Mouse (Mus musculus) heart, embryonic 12.5 days (tissue): ENCODE results near the gene Rpl5. TPM values are rescaled to one million over a fixed set of nuclear protein-coding genes. Genes with fewer than 3 reads are reported as not detected.

Experiments
- ATAC-seq: fragments of 200-750 bp; cut with Nextera tagmentation; 2 replicates; pipeline ENCODE4 v1.8.0; 2017; ENCODE audit warnings: moderate TSS enrichment, moderate library complexity; ENCODE audit not compliant: insufficient number of reproducible peaks, low FRiP score
- H3K27ac ChIP-seq: fragments of 300-500 bp; sonication (generic); 2 replicates; pipeline ENCODE4 v1.5.1; 2016; ENCODE audit warnings: mild to moderate bottlenecking, moderate library complexity; ENCODE audit not compliant: poor library complexity, severe bottlenecking
- H3K27me3 ChIP-seq: fragments of 300-500 bp; sonication (generic); replicated peaks from 2 replicates; pipeline ENCODE4 v1.6.1; 2016; ENCODE audit warnings: mild to moderate bottlenecking, moderate library complexity
- H3K36me3 ChIP-seq: fragments of 300-500 bp; sonication (generic); 2 replicates; pipeline ENCODE4 v1.6.1; 2016; ENCODE audit warnings: mild to moderate bottlenecking, moderate library complexity
- H3K4me1 ChIP-seq: fragments of 300-500 bp; sonication (generic); replicated peaks from 2 replicates; pipeline ENCODE4 v1.6.1; 2016; ENCODE audit warnings: mild to moderate bottlenecking
- H3K4me2 ChIP-seq: fragments of 300-500 bp; sonication (generic); 2 replicates; pipeline ENCODE4 v1.6.1; 2016; ENCODE audit warnings: mild to moderate bottlenecking, moderate library complexity
- H3K4me3 ChIP-seq: fragments of 300-500 bp; sonication (generic); 2 replicates; pipeline ENCODE4 v1.5.1; 2016; ENCODE audit warnings: mild to moderate bottlenecking
- H3K9ac ChIP-seq: fragments of 300-500 bp; sonication (generic); 2 replicates; pipeline ENCODE4 v1.6.1; 2016; ENCODE audit warnings: mild to moderate bottlenecking, moderate library complexity
- H3K9me3 ChIP-seq: fragments of 300-500 bp; sonication (generic); replicated peaks from 2 replicates; pipeline ENCODE4 v1.6.1; 2016; ENCODE audit warnings: mild to moderate bottlenecking, moderate library complexity
- WGBS: fragments of 180-500 bp; shearing (Covaris S2); methylation state at CpG from one replicate; pipeline ENCODE4 v1.1.7; 2016; 5-methylcytosine and 5-hydroxymethylcytosine counted together
- polyA plus RNA-seq: library from polyadenylated mRNA; unstranded; fragments of >200 nt; fragmentation: Nextera tagmentation; extraction: Ambion mirVana; gene quantifications from 2 replicates; pipeline ENCODE4 v1.2.1, GENCODE M21; 2016

Rpl5 gene
- polyA plus RNA-seq, 1 experiment from 2014 or later: 52.3 TPM

- H3K27me3 ChIP-seq: no peaks in the 10 kb centered on the region
- no peak overlapping the region for H3K27ac ChIP-seq
- peaks cover 67% of the 10 kb centered on the region for H3K36me3 ChIP-seq
- H3K9me3 ChIP-seq: no peaks in the 10 kb centered on the region
- H3K4me3 ChIP-seq: no peak overlapping the region
- no peak for ATAC-seq
- no peak overlapping the region for H3K9ac ChIP-seq
- H3K4me2 ChIP-seq: no peak overlapping the region
- WGBS: 76% methylated on average over 3 of the region's 3 CpGs
- peaks cover 12% of the 10 kb centered on the region; the same call in 1 of the 2 replicates for H3K4me1 ChIP-seq
Observed at GRCm38 (mm10) chr5:107904325-107904724, 4.0 kb downstream of the Rpl5 start.

DNA sequence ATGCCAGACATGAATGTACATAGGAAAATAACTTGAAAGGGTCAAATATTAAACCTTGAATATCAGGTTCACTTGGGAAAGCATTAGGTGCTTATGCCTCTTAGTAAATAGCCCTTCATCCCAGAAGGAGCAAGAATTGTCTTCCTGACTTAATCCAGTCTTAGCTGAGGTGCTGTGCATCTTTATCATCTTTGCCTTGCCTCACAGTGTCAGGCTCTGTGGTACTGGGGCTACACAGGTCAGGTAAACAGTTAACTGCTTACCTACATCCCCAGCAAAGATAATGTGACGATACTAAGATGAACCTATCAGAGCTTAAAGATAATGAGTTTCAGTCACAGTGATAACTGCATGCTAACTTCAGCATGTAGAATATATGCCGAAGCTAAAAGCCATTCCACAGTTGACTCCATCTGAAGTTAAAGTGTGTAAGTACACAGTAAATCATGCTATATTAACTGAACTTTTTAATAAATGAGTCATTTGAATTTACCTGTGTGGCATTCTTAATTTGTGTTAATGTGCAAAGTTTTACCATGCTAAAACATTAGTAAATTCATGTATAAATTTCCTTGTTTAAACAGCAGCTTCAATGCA, 8.3 kb downstream of the Rpl5 start:
- no peaks in the 10 kb centered on the region for H3K9me3 ChIP-seq
- 56% methylated on average over 2 of the region's 2 CpGs for WGBS
- H3K27ac ChIP-seq: no peak overlapping the region
- ATAC-seq: no peak
- H3K4me1 ChIP-seq: no peaks in the 10 kb centered on the region
- no peak overlapping the region for H3K4me2 ChIP-seq
- no peaks in the 10 kb centered on the region for H3K27me3 ChIP-seq
- H3K4me3 ChIP-seq: no peak overlapping the region
- no peak overlapping the region for H3K9ac ChIP-seq
- H3K36me3 ChIP-seq: peaks cover 60% of the 10 kb centered on the region

- H3K4me3 ChIP-seq: no peak overlapping the region
- no peaks in the 10 kb centered on the region for H3K27me3 ChIP-seq
- no peaks in the 10 kb centered on the region for H3K9me3 ChIP-seq
- no peak overlapping the region for H3K4me2 ChIP-seq
- no peak overlapping the region for H3K27ac ChIP-seq
- H3K4me1 ChIP-seq: no peaks in the 10 kb centered on the region
- H3K36me3 ChIP-seq: peaks cover 50% of the 10 kb centered on the region
- H3K9ac ChIP-seq: no peak overlapping the region
- WGBS: 85% methylated on average over 3 of the region's 3 CpGs
- no peak for ATAC-seq
Observed at GRCm38 (mm10) chr5:107909668-107910067, 9.4 kb downstream of the Rpl5 start.

DNA sequence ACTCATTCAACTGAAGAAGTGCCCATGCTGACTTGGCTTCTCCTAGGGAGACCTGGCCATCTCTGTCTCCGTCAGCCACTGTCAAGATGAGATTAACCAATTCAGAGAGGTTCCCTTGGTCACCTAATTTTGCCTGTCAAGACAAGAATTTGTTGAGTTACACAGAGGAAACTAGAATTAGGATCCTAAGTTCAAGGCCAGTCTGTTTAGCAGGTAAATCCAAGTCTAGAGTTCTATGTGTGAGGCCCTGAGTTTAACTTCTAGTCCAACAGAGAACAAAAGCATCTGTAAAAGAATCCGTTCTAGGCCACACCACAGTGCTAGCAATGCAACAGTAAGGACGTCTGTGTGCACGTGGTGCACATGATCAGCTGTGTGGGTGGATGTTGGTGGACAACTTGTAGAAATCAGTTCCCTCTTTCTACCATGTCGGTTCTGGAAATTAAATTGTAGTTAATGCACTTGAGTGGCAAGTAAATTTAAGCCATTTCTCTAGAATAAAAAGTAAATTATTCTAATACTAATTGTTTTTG, 9.8 kb downstream of the Rpl5 start:
- WGBS: 64% methylated on average over 5 of the region's 5 CpGs
- no peak for ATAC-seq
- Histone ChIP-seq H3K27ac (no peak overlapping the region), H3K4me2 (no peak overlapping the region), H3K4me3 (no peak overlapping the region), H3K4me1 (no peaks in the 10 kb centered on the region), H3K27me3 (no peaks in the 10 kb centered on the region), H3K9me3 (no peaks in the 10 kb centered on the region), H3K9ac (no peak overlapping the region), H3K36me3 (peaks cover 46% of the 10 kb centered on the region)

- H3K27me3 ChIP-seq: no peaks in the 10 kb centered on the region
- no peak overlapping the region for H3K27ac ChIP-seq
- no peak for ATAC-seq
- no peak overlapping the region for H3K4me3 ChIP-seq
- H3K9me3 ChIP-seq: no peaks in the 10 kb centered on the region
- no peak overlapping the region for H3K9ac ChIP-seq
- H3K36me3 ChIP-seq: peaks cover 38% of the 10 kb centered on the region
- H3K4me2 ChIP-seq: no peak overlapping the region
- no peaks in the 10 kb centered on the region for H3K4me1 ChIP-seq
- WGBS: 85% methylated on average over 5 of the region's 5 CpGs
Observed at GRCm38 (mm10) chr5:107911012-107911411, 10.7 kb downstream of the Rpl5 start.

GRCm38 (mm10) chr5:107915280-107915679, 15.0 kb downstream of the Rpl5 start:
- Histone ChIP-seq H3K4me2 (no peak overlapping the region), H3K27me3 (no peaks in the 10 kb centered on the region), H3K36me3 (peaks cover under 1% of the 10 kb centered on the region; the same call in 1 of the 2 replicates), H3K4me3 (no peak overlapping the region), H3K9me3 (no peaks in the 10 kb centered on the region), H3K4me1 (no peaks in the 10 kb centered on the region), H3K27ac (no peak overlapping the region), H3K9ac (no peak overlapping the region)
- no peak for ATAC-seq
- whole genome bisulfite sequencing: 38% methylated on average over 4 of the region's 4 CpGs

- no peak for ATAC-seq
- Histone ChIP-seq H3K9me3 (no peaks in the 10 kb centered on the region), H3K9ac (no peak overlapping the region), H3K4me3 (no peak overlapping the region), H3K36me3 (no peaks in the 10 kb centered on the region), H3K27ac (no peak overlapping the region), H3K4me2 (no peak overlapping the region), H3K27me3 (no peaks in the 10 kb centered on the region), H3K4me1 (no peaks in the 10 kb centered on the region; the same call in 1 of the 2 replicates)
- WGBS: 66% methylated on average over 2 of the region's 2 CpGs
Observed at GRCm38 (mm10) chr5:107921400-107922252, 21.3 kb downstream of the Rpl5 start.

DNA sequence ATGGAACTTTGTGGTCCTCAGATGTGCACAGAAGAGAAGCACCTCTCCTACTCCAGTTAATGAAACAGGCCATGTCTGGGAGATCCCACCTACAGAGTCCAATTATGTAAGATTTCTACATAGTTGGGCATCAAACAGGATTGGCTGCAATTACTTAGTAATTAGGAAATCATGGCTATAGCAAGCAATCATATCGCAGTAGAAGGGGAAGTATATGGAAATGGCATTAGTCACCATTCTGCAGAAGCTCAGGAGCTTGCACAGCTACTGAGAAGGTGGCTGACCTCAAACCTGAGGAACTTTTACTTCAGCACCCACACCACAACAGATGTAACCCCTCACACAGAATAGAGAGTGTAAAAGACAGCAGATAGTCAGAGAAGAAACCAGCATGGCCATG, 22.5 kb downstream of the Rpl5 start:
- Histone ChIP-seq H3K4me3 (no peak overlapping the region), H3K27me3 (no peaks in the 10 kb centered on the region), H3K9me3 (no peaks in the 10 kb centered on the region), H3K27ac (no peak overlapping the region), H3K36me3 (no peaks in the 10 kb centered on the region), H3K4me1 (no peaks in the 10 kb centered on the region; the same call in 1 of the 2 replicates), H3K4me2 (no peak overlapping the region), H3K9ac (no peak overlapping the region)
- WGBS: 86% methylated on average over 1 of the region's 1 CpGs
- ATAC-seq: no peak

GRCm38 (mm10) chr5:107924564-107924963, 24.3 kb downstream of the Rpl5 start:
- Histone ChIP-seq H3K27me3 (no peaks in the 10 kb centered on the region), H3K9ac (no peak overlapping the region), H3K36me3 (no peaks in the 10 kb centered on the region), H3K4me3 (no peak overlapping the region), H3K4me2 (no peak overlapping the region), H3K9me3 (no peaks in the 10 kb centered on the region), H3K4me1 (no peaks in the 10 kb centered on the region; the same call in 1 of the 2 replicates), H3K27ac (no peak overlapping the region)
- WGBS: 85% methylated on average over 8 of the region's 8 CpGs
- no peak for ATAC-seq

DNA sequence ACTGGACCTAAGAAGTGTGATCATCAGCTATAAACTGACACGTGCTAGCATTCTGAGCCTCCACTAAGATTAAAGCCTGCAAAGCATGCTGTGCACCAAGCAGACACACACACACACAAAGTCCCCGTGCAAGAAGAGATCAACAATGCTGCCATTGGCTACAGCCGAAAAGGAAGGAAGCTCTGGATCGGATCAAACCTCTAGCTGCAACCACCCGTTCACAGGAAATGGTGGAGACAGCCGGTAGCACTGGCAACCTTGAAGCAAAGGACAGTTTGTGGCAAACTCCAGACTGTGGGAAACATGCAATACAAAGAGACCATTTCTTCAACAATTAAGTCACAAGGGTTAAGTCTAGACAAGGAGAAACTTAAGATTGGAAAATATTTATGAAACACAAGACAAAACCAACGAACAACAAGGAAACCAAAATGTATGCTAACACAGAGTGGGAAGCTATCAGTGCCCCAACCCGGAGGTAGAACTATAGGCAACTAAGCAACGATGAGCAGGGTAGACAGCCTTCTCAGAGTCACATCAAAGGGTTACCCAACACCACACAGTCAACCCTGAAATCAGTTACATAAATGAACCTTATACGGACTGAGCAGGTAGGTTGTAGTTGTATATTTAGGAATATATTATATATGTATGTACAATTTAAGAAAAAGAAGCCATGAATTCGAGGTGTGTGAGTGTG, 26.4 kb downstream of the Rpl5 start:
- 0 out of 2 replicates have a peak, but pooled peaks have one; percentile 55 for ATAC-seq
- no peaks in the 10 kb centered on the region; the same call in 1 of the 2 replicates for H3K4me1 ChIP-seq
- H3K4me3 ChIP-seq: no peak overlapping the region
- H3K27me3 ChIP-seq: no peaks in the 10 kb centered on the region
- H3K4me2 ChIP-seq: no peak overlapping the region
- no peaks in the 10 kb centered on the region for H3K36me3 ChIP-seq
- H3K27ac ChIP-seq: no peak overlapping the region
- no peaks in the 10 kb centered on the region for H3K9me3 ChIP-seq
- WGBS: 55% methylated on average over 11 of the region's 11 CpGs
- no peak overlapping the region for H3K9ac ChIP-seq

DNA sequence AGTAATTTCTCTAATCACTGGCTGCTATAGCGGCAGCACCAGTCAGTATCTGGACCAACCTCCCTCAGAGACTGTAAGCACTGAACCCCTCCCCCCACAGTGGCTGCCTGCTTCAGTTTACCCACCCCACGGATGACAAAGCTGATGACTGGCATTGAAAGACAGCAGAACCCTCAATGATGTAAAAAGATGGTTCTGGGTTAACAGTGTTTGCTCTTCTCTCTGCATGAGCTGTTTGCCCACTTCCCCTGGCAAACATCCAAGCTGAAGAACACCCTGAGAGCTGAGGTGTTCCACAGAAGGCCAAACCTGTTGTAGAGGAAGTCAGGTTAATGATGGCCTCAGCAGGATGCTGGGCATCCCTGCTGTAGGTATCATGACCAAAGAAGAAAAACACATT, 32.3 kb downstream of the Rpl5 start:
- Histone ChIP-seq H3K9ac (no peak overlapping the region), H3K27ac (no peak overlapping the region), H3K4me3 (no peak overlapping the region), H3K9me3 (no peaks in the 10 kb centered on the region), H3K4me2 (no peak overlapping the region), H3K4me1 (no peaks in the 10 kb centered on the region), H3K27me3 (no peaks in the 10 kb centered on the region), H3K36me3 (no peaks in the 10 kb centered on the region)
- WGBS: 36% methylated on average over 2 of the region's 2 CpGs
- ATAC-seq: no peak
